Mouse (Mus musculus) thymus, postnatal 4 days (tissue): ENCODE measurements around the gene Dmc1.

ENCODE experiments used
- DNase-seq: peaks from one replicate; pipeline ENCODE4 v3.0.0; 2021

The Dmc1 gene

GRCm38 (mm10) chr15:79559649-79560048 is 45.3 kb downstream of the Dmc1 start:
- no peak for DNase-seq

DNA sequence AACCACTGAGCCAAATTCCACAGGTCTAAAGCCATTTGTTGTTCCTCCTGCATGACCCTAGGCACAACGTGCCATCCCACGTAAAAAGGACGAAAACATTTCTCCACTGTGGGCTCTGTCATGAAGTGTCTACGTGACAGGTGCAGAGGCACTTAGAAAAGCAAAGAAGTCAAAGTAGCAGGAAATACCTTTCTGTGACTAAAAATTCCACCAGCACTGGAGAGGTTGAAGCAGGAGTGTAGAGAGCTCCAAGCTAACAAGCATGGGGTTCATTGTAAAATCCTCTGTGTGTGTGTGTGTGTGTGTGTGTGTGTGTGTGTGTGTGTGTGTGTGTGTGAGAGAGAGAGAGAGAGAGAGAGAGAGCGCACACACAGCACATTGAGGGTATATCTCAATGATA is 52.3 kb downstream of the Dmc1 start:
- no peak for DNase-seq

DNA sequence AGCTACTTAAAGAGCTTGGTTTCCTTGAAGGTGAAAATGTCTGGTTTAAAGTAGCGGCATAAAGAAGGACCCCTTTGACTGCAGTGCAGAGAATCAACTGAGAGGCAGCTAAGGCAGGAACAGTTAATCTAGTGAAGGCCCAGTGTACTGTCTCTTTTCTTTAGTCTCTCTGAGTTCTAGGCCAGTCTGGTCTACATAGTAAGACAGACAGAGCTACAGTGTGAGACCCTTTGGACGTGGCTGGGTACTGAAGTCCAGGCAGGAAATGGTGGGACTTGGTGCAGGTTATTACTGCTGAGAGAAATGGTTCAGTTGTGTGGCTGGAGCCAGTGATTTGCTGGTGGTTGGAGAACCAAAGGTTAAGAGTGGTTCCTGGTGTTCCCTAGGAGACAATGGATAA is 56.7 kb downstream of the Dmc1 start:
- DNase-seq = no peak

GRCm38 (mm10) chr15:79547289-79547820 is 57.6 kb downstream of the Dmc1 start:
- DNase-seq = no peak

DNA sequence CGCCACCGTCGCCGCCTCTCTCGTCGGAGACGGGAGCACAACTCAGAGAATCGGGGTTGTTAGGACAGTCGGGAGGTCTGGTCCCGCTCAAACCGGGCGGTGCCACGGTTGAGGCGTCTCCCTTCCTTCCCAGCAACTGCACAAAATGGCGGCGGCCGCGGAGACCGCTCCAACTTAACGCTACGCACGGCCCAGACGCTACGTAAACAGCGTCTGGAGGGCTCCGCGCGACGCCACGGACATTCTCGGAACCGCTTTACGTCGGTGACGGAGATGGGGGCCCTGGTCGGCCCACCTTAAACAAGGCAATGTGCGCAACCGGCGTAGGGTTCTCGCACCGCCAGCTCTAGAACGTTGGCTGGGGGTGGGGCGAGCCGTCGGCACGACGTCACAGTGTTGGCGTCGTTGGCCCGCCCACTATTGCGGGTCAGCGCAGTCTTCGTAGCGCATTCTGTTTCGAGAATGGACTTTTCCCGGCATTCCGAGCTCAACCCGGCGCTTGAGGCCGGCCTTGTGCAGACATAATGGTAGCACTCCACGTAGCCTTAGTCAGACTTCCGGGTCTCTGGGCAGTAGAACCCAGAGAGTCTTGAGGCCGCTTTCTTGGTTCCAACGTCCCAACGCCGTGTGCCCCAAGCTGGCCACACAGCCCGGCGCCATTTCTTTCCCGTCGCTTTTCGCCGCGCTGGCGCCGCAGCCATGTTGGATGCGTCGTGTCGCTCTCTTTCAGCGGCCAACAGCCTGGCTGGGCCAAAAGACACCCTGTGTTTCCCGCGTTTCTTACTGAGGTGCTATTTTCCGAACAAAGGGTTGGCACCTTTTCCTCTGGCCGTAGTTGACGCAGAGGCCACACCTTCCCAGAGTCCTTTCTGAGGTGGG is 58.3 kb downstream of the Dmc1 start, which contains the start of gene Ddx17:
Gene Ddx17 (minus strand): TSS at position 332 of the 879 bp plus-strand sequence.
- DNase-seq = peak; percentile 99

DNA sequence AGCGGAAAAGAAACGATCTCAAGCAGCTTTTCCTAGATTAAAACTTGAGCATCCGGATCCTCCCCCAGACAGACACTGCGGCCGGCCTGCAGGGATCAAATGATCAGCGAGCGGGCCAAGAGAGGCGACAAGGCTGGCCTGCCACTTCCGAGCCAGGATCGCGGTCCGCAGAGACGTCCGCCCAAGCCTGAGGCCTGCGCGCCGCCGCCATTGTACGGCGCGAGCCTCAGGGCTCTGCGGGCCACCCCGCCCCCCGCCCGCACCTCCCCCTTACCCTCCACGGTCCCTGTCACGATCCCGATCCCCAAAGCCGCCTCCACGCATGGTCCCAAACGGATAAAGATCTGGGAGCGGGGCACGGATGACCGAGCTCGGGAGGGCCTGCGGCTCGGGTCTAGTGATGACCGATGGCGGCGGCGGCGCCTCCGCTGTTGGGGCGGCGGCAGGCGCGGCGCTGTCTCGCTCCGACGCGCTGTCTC is 58.9 kb downstream of the Dmc1 start:
- no peak for DNase-seq

DNA sequence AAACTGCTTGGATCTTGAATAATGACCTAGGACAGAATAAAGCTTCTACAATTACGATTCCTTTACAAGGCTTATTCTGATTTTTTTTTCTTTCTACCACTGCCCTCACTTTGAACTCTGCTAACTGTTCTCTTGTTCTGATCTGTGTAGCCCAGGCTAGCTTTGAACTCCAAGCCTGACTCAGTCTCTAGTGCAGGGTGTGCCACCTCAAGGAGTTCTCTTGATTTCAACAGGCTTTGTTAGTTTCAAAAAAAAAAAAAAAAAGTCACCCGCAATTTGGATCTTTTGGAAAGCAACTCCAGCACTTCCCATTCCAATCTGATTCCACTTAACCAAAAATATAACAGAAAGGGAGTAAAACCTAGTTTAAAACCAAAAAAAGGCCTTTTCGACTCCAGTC is 59.4 kb downstream of the Dmc1 start:
- DNase-seq = no peak

- DNase-seq = no peak
Observed at GRCm38 (mm10) chr15:79543968-79544367, 60.9 kb downstream of the Dmc1 start.

DNA sequence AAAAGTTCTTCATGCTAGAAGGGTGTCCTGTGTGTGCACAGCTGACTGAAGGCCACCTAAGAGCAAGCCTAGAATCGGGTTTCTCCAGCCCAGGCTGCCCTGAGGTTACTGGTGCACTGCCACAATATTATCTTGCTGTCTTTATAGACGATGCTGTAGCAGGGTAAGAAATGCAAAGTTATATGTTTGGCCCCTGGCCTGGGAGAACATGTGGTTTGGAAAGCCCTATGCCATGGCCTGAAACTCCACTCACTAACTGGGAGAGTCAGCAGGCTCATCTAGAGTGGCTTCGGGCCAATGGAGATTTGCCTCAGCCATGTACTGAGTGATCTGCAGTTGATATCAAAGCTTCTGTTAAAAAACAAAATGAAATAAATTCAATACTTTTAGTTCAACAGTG is 71.1 kb downstream of the Dmc1 start:
- DNase-seq = no peak

DNA sequence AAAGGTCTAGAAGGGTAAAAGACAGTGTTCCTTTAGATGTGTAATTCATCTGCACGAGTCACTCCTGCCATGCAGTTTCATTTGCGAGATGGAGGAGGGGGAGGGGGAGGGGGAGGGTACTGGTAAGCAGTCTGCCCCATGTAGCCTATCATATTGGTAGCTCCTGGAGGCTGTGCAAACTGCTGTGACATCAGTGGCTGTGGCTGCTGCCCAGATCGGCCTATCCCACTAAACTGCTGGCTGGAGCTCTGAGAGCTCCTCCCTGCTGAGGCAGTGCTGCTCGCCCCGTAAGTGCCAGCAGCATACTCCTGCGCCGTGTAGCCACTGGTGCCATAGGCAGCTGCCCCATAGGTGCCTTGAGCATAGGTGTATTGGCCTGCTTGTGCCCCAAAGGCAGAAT is 75.0 kb downstream of the Dmc1 start:
- DNase-seq = no peak

DNA sequence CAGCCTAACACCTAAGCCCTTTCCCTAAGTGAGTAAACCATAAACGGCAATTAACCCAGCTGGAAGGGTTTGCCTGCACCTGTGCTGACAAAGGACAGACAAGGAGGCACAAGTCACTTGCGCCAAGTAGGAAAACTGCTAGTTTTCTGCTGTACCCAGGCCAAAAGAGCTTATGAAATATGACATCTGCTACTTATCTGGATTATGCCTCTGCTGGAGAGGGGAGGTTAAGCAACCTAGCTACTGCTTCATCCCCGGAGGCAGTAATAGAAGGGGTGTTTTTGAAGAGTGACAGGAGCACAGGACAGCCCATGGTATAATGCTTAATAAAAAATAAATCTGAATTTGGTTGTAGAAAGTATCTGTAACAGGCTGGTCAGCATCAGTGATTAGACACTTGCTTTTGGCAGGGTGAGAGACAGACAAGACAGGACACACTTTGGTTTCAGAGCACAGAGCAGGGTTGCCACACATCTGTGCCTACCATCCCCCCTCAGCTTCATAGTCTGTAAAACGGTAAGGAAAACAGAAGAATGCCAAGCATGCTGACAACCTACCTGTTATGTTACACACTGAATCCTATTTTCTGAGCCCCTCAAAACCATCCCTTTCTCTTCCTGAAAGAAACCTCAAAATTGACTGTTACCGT is 76.8 kb downstream of the Dmc1 start:
- DNase-seq = peak; percentile 8

GRCm38 (mm10) chr15:79527192-79527591 is 77.7 kb downstream of the Dmc1 start:
- no peak for DNase-seq

DNA sequence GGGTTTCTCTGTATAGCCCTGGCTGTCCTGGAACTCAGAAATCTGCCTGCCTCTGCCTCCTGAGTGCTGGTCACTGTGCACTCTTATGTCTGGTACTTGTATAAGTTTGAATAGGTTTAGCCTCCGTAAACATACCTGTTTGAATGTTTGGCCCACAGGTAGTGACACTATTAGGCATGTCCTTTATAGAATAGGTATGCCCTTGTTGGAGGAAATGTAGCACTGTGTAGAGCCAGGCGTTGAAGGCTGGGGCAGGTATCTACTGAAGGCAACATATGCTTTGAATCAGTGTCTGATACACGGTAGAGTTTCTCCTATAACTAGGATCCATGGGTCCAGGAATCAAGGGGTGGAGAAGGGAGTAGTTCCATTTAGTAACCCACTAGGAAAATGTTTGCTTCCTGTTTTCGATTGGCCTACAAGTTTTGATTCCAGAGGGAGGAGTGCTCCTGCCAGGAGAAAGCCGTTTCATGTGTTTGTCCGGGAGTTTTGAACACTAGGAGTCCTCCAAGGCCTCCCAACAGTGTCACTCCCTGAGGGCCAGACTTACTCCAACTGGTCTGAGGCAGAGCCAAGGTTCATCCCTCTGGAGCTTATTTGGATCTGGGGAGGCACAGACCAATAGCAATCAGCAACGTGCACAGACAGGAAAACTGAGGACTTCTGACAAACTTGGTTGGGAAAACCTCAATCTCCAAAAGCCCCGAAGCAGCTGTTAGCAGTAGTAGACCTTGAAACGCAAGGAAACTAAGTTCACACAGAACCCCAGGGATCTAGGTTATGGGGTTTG is 78.7 kb downstream of the Dmc1 start:
- DNase-seq = peak; percentile 11

- peak; percentile 4 for DNase-seq
Observed at GRCm38 (mm10) chr15:79525564-79525963, 79.3 kb downstream of the Dmc1 start.

DNA sequence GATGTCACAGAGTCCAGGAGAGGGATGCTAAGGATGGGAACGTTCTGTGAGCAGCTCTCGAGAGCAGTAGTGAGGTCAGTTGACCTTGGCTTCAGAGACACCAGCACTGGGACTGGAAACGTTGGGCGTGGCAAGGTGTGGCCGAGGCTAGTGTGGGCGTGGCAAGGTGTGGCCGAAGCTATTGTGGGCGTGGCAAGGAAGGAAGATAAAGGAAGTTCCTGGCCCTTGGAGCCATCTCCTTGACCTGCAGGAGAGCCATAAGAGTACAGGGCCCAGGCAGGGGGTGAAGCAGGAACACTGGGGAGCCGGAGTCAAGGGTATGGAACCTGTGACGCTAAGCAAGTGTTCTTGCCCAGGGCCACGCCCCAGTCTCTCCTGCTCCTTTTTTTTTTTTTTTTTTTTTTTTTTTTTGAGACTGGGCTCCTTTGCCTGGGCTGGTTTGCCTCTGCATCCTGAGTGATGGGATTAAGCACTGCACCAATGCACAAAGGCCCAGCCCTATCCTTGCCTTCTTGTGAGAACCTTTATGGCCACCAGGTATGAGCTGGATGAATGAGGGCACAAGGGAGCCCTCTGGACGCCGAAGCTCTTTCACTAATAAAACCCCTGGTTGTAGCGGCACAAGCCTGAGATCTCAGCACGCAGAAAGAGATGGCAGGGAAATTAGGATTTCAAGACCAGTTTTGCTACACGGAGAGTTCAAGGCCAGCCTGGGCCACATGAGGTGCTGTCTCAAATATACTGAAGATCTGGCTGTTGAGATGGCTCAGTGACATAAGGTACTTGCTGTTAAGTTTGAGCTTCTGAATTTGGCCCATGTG is 85.3 kb downstream of the Dmc1 start:
- DNase-seq = no peak

DNA sequence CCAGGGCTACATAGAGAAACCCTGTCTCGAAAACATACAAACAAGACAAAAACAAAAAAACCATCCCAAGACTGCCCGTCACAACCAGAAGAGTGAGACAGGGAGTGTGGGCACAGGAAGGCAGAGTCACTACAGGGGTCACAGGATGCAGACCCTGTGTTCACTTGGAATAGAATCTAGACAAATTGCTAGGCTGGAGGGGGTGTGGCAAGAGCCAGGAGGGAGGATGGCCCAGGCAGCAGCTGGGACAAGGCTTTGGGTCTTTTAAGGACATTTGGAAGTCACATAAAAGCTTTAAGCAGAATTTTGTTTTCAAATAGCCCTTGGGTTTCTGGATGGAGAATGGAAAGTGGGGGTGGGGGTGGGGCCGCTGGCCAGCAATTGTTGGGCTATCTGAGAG is 86.3 kb downstream of the Dmc1 start:
- no peak for DNase-seq

DNA sequence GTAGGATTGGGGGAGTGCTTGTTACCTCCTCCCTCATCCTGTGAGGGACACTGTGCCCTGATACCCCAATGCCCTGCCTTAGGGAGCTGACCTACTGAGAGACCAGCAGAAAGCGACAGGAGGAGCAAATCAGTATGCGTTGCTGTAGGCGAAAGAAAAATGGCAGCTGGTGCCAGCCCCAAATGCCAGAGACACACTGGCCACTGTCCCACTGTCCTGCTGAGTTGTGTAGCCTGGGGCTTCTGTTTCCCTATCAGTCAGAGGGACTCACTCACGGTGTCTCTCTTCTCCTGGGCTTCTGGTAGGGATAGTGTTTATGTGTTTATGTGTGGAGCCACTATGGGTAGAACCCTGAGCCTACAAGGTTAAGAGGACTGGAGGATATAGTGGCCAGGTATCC is 87.2 kb downstream of the Dmc1 start:
- peak; percentile 5 for DNase-seq

- peak; percentile 60 for DNase-seq
Observed at GRCm38 (mm10) chr15:79516171-79517096, 88.5 kb downstream of the Dmc1 start, which contains the start of gene Kdelr3. Gene Kdelr3, plus strand, starts transcription at chr15:79516411.

GRCm38 (mm10) chr15:79513940-79514339 is 91.0 kb downstream of the Dmc1 start:
- DNase-seq = peak; percentile 57

DNA sequence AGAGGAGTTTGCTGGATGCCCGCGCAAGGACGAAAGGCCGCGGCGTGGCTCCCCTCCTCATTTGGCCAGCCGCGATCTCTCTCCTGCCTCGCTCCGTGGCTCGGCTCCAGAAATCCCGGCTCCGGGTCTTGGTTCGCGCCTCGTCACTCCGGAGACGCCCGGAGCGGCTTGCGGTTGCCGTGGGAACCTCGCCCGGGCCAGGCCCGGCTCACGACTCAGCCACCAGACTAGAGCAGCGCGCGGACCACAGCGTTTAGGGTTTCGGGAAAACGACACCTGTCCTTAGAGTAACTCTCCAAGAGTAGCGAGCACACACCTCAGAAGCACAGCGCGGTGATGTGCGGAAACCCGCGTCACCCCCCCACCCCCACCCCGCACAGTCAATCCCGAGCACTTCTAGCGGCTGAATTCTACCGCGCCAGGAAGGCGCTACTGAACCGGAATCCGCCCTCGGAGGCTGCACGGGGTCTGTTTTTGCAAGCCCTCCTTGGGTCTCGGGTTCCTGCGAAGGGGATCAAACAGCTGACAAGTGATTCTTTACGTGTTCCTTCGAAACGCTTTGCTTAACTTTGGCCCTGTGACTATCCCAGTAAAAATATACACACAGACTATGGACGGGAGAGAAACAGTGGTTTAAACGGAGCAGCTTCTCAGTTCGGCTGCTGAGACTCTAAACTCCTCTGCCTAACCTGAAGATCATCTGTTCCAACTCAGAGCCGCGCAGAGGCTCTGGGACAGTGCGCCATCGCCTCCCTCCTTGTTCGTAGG is 93.2 kb downstream of the Dmc1 start:
- DNase-seq = peak; percentile 76
